Mouse (Mus musculus): ENCODE measurements around the gene Rasgrf1.

DNA sequence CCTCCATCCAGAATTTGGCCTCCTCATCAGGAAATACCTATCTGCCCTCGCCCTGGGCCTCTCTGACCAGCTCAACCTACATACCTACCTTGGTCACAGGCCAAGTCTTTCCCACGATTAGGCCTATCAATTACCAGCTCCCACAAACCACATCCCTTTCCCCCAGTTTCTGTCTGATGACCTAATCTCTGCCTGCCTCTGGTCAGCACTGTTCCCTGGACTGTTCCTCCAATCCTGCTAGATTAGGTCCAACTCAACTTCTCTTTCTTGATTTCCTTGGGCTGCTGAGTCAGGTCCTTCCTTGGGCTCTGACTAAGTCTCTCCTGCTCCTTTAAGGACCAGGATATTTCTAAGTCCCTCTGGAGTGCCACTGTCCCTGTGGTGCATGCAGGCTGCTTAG, 157.6 kb downstream of the Rasgrf1 start:
- TF ChIP-seq TAL1 (IDR thresholded peaks at IDR 0.05; ENCODE audit: low read length): no peak
- TF ChIP-seq GATA1 (IDR thresholded peaks at IDR 0.05; ENCODE audit: low read length): no peak

All from erythroblast, embryonic 14.5 days (primary cell).